In the genomic region with DNA sequence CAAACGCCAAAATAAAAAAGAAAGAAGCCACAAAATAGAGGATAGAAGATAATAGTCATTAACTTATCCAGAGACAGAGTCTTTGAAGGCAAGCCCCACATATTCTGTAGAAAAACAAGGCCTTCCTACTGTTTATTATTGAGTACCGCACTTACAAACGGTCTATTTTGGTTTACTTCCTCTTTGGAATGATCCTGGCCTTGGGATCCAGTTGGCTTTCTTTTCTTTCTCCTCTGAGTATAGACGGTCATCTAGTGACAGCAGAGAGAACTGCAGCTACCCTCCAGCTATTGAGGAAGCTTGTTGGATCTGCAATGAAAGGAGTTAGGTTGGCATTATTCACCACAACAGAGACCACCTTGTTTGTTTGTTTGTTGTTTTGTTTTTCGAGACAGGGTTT, we compare ENCODE assay signal across 8 mouse cellular contexts. TPM values are rescaled to one million over a fixed set of nuclear protein-coding genes. Genes with fewer than 3 reads are reported as not detected.
DNase-seq lines count a peak whose midpoint lies in the region; ATAC-seq and TF ChIP-seq lines count a peak whose summit lies in the region.

No protein-coding gene starts in this region.

- no peak overlapping the region for H3ac ChIP-seq in myocyte (ENCODE audit: control insufficient read depth, insufficient read length)

- H3K4me2 ChIP-seq in hindbrain, embryonic 16.5 days (ENCODE audit: low read length): peak overlapping the region; percentile 32; the same call in 1 of the 2 replicates
- peak overlapping the region; percentile 70 for H3K4me2 ChIP-seq in myocyte (ENCODE audit: low read depth)
- no peak overlapping the region for H3K4me2 ChIP-seq in forebrain, embryonic 16.5 days (ENCODE audit: low read length)

- H3K4me1 ChIP-seq in spleen, adult 2 months (ENCODE audit: control insufficient read depth, insufficient read depth, insufficient read length): no peaks in the 10 kb centered on the region
- H3K4me1 ChIP-seq in brown adipose tissue, adult 24 weeks (ENCODE audit: control insufficient read depth, insufficient read depth, insufficient read length, low read length): no peaks in the 10 kb centered on the region
- no peaks in the 10 kb centered on the region for H3K4me1 ChIP-seq in hindbrain, embryonic 16.5 days (ENCODE audit: control insufficient read depth, insufficient read depth, low read depth, low read length)
- no peaks in the 10 kb centered on the region for H3K4me1 ChIP-seq in forebrain, embryonic 16.5 days (replicated peaks; ENCODE audit: control insufficient read depth, insufficient read depth, low read length)

- H3K4me3 ChIP-seq in spleen, adult 2 months (ENCODE audit: extremely low read depth, insufficient read depth, insufficient read length): no peak overlapping the region
- no peak overlapping the region for H3K4me3 ChIP-seq in brown adipose tissue, adult 24 weeks (ENCODE audit: insufficient read depth, low read depth, low read length)
- H3K4me3 ChIP-seq in hindbrain, embryonic 16.5 days (ENCODE audit: low read length): no peak overlapping the region
- H3K4me3 ChIP-seq in myocyte: no peak overlapping the region
- H3K4me3 ChIP-seq in forebrain, embryonic 16.5 days (replicated peaks; ENCODE audit: low read length): no peak overlapping the region

- H3K36me3 ChIP-seq in spleen, adult 2 months (ENCODE audit: control insufficient read depth, insufficient read depth, low read length): no peaks in the 10 kb centered on the region
- H3K36me3 ChIP-seq in hindbrain, embryonic 16.5 days (ENCODE audit: control insufficient read depth, insufficient read depth, low read length): no peaks in the 10 kb centered on the region
- H3K36me3 ChIP-seq in myocyte (ENCODE audit: control insufficient read depth, insufficient read depth): no peaks in the 10 kb centered on the region
- H3K36me3 ChIP-seq in forebrain, embryonic 16.5 days (ENCODE audit: control insufficient read depth, insufficient read depth): no peaks in the 10 kb centered on the region

- ATAC-seq in hindbrain, embryonic 16.5 days: no peak
- no peak for ATAC-seq in forebrain, embryonic 16.5 days

- H3K9ac ChIP-seq in hindbrain, embryonic 16.5 days (ENCODE audit: low read depth, low read length): no peak overlapping the region
- no peak overlapping the region for H3K9ac ChIP-seq in forebrain, embryonic 16.5 days (replicated peaks; ENCODE audit: low read depth, low read length)

- 7% methylated on average over 5 of the region's 5 CpGs for WGBS in spleen, adult 2 months
- WGBS in hindbrain, embryonic 16.5 days: 26% methylated on average over 5 of the region's 5 CpGs
- 19% methylated on average over 5 of the region's 5 CpGs for WGBS in forebrain, embryonic 16.5 days

- no peaks in the 10 kb centered on the region for H3K9me3 ChIP-seq in hindbrain, embryonic 16.5 days (ENCODE audit: control insufficient read depth, low read length)
- no peaks in the 10 kb centered on the region for H3K9me3 ChIP-seq in forebrain, embryonic 16.5 days (ENCODE audit: control insufficient read depth, low read length)

- TF ChIP-seq POLR2A in spleen, adult 2 months (IDR thresholded peaks at IDR 0.05; ENCODE audit: low read depth, low read length): no peak
- no peak for TF ChIP-seq POLR2A in myocyte (IDR thresholded peaks at IDR 0.05; ENCODE audit: insufficient read length, low read depth)

- H3K27ac ChIP-seq in spleen, adult 2 months (ENCODE audit: insufficient read depth, low read length): no peak overlapping the region
- peak overlapping the region; percentile 71 for H3K27ac ChIP-seq in brown adipose tissue, adult 24 weeks (replicated peaks; ENCODE audit: low read depth, low read length)
- no peak overlapping the region for H3K27ac ChIP-seq in hindbrain, embryonic 16.5 days (ENCODE audit: low read depth, low read length)
- H3K27ac ChIP-seq in forebrain, embryonic 16.5 days (ENCODE audit: low read length): no peak overlapping the region

- DNase-seq in spleen, adult 2 months (ENCODE audit: low read depth in 1 of 2, low spot score in 2 of 2): no peak
- no peak for DNase-seq in spleen, postnatal 14 days (ENCODE audit: low spot score in 2 of 2)
- peak; percentile 21 to 83 for DNase-seq in frontal cortex, adult 2 months (ENCODE audit: extremely low spot score in 1 of 2, low spot score in 1 of 2)
- DNase-seq in layer of hippocampus, postnatal 36 days: peak; percentile 28 to 45

- no peaks in the 10 kb centered on the region for H3K79me2 ChIP-seq in myocyte (ENCODE audit: control insufficient read depth, insufficient read depth)

- no peaks in the 10 kb centered on the region; the same call in 1 of the 2 replicates for H3K27me3 ChIP-seq in spleen, adult 2 months (ENCODE audit: control insufficient read depth, insufficient read depth, low read length)
- no peaks in the 10 kb centered on the region for H3K27me3 ChIP-seq in hindbrain, embryonic 16.5 days (replicated peaks; ENCODE audit: control insufficient read depth, insufficient read depth, low read length)
- H3K27me3 ChIP-seq in myocyte (ENCODE audit: control insufficient read depth, insufficient read depth, insufficient read length): no peaks in the 10 kb centered on the region
- H3K27me3 ChIP-seq in forebrain, embryonic 16.5 days (replicated peaks; ENCODE audit: control insufficient read depth, insufficient read depth, low read length): no peaks in the 10 kb centered on the region

- TF ChIP-seq CTCF in spleen, adult 2 months (IDR thresholded peaks at IDR 0.05; ENCODE audit: extremely low read depth, insufficient read depth, insufficient read length, insufficient replicate concordance): peak; percentile 17; the same call in 1 of the 2 replicates

TF ChIP-seq in myocyte, 11 proteins besides CTCF, POLR2A, EP300 and RAD21:
- TF ChIP-seq POLR2AphosphoS2 (IDR thresholded peaks at IDR 0.05; ENCODE audit: insufficient read length, low read depth) (no peak), CEBPB (IDR thresholded peaks at IDR 0.05; ENCODE audit: insufficient read depth, poor library complexity, severe bottlenecking) (no peak), E2F4 (IDR thresholded peaks at IDR 0.05; ENCODE audit: insufficient read depth) (no peak), REST (IDR thresholded peaks at IDR 0.05; ENCODE audit: insufficient read depth, insufficient read length) (no peak), TCF12 (IDR thresholded peaks at IDR 0.05; ENCODE audit: insufficient read depth, poor library complexity, severe bottlenecking) (no peak), USF1 (IDR thresholded peaks at IDR 0.05; ENCODE audit: low read depth) (no peak), SRF (IDR thresholded peaks at IDR 0.05; ENCODE audit: control insufficient read depth, insufficient read length, low read depth) (no peak), MYOD1 (IDR thresholded peaks at IDR 0.05; ENCODE audit: control insufficient read depth in 1 of 3, insufficient read length in 2 of 3, low read depth in 2 of 3) (no peak), MYOG (IDR thresholded peaks at IDR 0.05; ENCODE audit: control insufficient read depth in 1 of 3, insufficient read depth in 1 of 3, insufficient read length in 2 of 3, low read depth in 2 of 3) (no peak)

RNA-seq across cellular contexts. Expression of gene Ap4e1, which starts 11.8 kb away (rescaled TPM):
- 1.6 and 2.5 TPM in 2 replicates for polyA plus RNA-seq in spleen, adult 2 months (2012; rRNA removed)
- 3.4 and 5.2 TPM in 2 replicates for polyA plus RNA-seq in brown adipose tissue, adult 24 weeks (2012; ENCODE audit: insufficient read depth, insufficient read length, missing spikeins)
- 8.7 and 9.9 TPM in 2 replicates for polyA plus RNA-seq in frontal cortex, adult 2 months (2012; rRNA removed)
- 9.8 and 11.6 TPM in 2 replicates for polyA plus RNA-seq in hindbrain, embryonic 16.5 days (2015; fragmentation: Nextera tagmentation; extraction: Ambion mirVana)
- total RNA-seq in layer of hippocampus, postnatal 36 days (2021): 10 to 100 TPM; 12.4 to 12.9 TPM
- polyA plus RNA-seq in myocyte (2012; fragmentation: generic; extraction: Trizol): 2.3 TPM
- 11.2 and 12.0 TPM in 2 replicates for polyA plus RNA-seq in forebrain, embryonic 16.5 days (2015; fragmentation: Nextera tagmentation; extraction: Ambion mirVana)

Comparison
In these comparisons a context has a peak if more than half of its experiments do, and no peak if none do; other contexts are left out.
1. DNase-seq: peak in frontal cortex, adult 2 months (2 of 2) and layer of hippocampus, postnatal 36 days (2 of 2); none in spleen, adult 2 months (0 of 2) and spleen, postnatal 14 days (0 of 2).